Mouse (Mus musculus): ENCODE results near the gene Carm1.

GRCm38 (mm10) chr9:21588350-21588749 lies 41.7 kb downstream of the Carm1 start:
- no peak for TF ChIP-seq CTCF (IDR thresholded peaks at IDR 0.05)
- TF ChIP-seq EP300 (IDR thresholded peaks at IDR 0.05), result no peak
